Mouse (Mus musculus) C2C12 (cell line): ENCODE data around the gene Hoxb3.

ENCODE experiments used
- CTCF ChIP-seq: IDR thresholded peaks from one replicate; pipeline ENCODE4 v1.5.1; 2011; ENCODE audit not compliant: control insufficient read depth, insufficient read depth, insufficient read length
- MAX ChIP-seq: IDR thresholded peaks from one replicate; pipeline ENCODE4 v1.6.1; 2011; ENCODE audit warnings: mild to moderate bottlenecking, control low read depth

DNA sequence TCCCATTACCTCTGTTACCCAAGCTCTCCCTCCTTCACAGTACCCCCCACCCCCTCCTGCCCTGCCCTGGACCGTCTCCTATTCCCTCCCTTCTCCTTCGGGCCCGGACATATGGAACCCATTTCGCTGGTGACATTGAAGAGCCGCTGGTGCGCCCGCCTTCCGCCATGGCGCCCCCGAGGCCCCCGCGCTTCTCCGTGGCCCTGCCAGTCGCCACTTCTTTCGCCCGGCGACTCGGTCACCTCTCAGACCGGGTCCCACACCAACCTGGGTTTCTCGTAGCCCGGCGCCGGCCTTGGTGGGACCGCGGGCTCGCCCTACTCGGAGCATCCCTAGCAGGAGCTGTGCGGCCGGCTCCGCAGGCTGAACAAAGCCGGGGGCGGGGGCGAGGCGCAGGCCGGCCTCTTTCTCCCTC, 9.5 kb downstream of the Hoxb3 start:
- no peak for TF ChIP-seq CTCF
- TF ChIP-seq MAX = no peak
